Mouse (Mus musculus) heart, postnatal 0 days (tissue): ENCODE results near the gene Pde4d.

Source experiments
- CTCF ChIP-seq: IDR thresholded peaks from 2 replicates; pipeline ENCODE4 v1.5.1; 2016; ENCODE audit warnings: antibody characterized with exemption, control low read depth, low read depth
- EP300 ChIP-seq: IDR thresholded peaks from 2 replicates; pipeline ENCODE4 v1.6.1; 2016; ENCODE audit warnings: antibody characterized with exemption, low read depth

- no peak for TF ChIP-seq CTCF
- no peak for TF ChIP-seq EP300
These were observed 976.3 kb downstream of the Pde4d start for GRCm38 (mm10) chr13:109426058-109426457.
